16 mouse cellular contexts compared by ENCODE assay signal in genomic region chr17:56700451-56700850, GRCm38 (mm10). TPM values are rescaled to one million over a fixed set of nuclear protein-coding genes. Genes with fewer than 3 reads are reported as not detected.
"Had no signal": no experiment of that assay in that cellular context is flagged by ENCODE, and none has a peak within 500 bp of the region (broad histone marks: within the 10 kb centered on the region; RNA-seq: fewer than 3 reads in every experiment).

No protein-coding gene starts in this region.

- H3K27me3 ChIP-seq: kidney, embryonic 15.5 days; liver, embryonic 13.5 days; midbrain, embryonic 12.5 days; midbrain, embryonic 15.5 days had no signal

- H3K4me2 ChIP-seq: kidney, embryonic 15.5 days; liver, embryonic 13.5 days; midbrain, embryonic 12.5 days; midbrain, embryonic 15.5 days had no signal

- H3K9me3 ChIP-seq: kidney, embryonic 15.5 days; liver, embryonic 13.5 days; midbrain, embryonic 12.5 days; midbrain, embryonic 15.5 days had no signal

- DNase-seq: kidney, adult 8-10 months; kidney, postnatal 10 days; kidney, postnatal 36 days; layer of hippocampus, postnatal 36 days; liver, embryonic 13.5 days; lung, adult 2 months; lung, postnatal 14 days; lung, postnatal 4 days; retina, postnatal 1 day; thymus, postnatal 25 days had no signal

- H3K9ac ChIP-seq: kidney, embryonic 15.5 days; liver, embryonic 13.5 days; midbrain, embryonic 12.5 days; midbrain, embryonic 15.5 days had no signal

- ATAC-seq: midbrain, embryonic 15.5 days had no signal

- H3K4me1 ChIP-seq: kidney, embryonic 15.5 days; liver, embryonic 13.5 days; midbrain, embryonic 12.5 days; midbrain, embryonic 15.5 days had no signal

- H3K4me3 ChIP-seq: kidney, embryonic 15.5 days; left cerebral cortex, adult 2 months; liver, embryonic 13.5 days; midbrain, embryonic 12.5 days; midbrain, embryonic 15.5 days had no signal

- H3K27ac ChIP-seq: kidney, embryonic 15.5 days; left cerebral cortex, adult 2 months; liver, embryonic 13.5 days; midbrain, embryonic 12.5 days; midbrain, embryonic 15.5 days had no signal

RNA-seq across cellular contexts. Expression of gene Nrtn, which starts 56.9 kb away (rescaled TPM):
- total RNA-seq: megakaryocyte progenitor cell, adult 5-6 weeks; neutrophil, adult 5-6 weeks had no signal
